Mouse (Mus musculus) ES-E14 (cell line): Measurements from ENCODE around the gene S100a7a. TPM values are rescaled to one million over a fixed set of nuclear protein-coding genes. Genes with fewer than 3 reads are reported as not detected.

Experiments used
- DNase-seq: peaks from one replicate; pipeline ENCODE4 v3.0.0-alpha.2; 2013; ENCODE audit warnings: low read depth, low spot score
- H3K27ac ChIP-seq: 2 replicates; pipeline ENCODE4 v1.5.1; 2012; ENCODE audit warnings: low read depth, mild to moderate bottlenecking, low read length, moderate library complexity, mixed read lengths; ENCODE audit not compliant: poor library complexity, insufficient read depth, severe bottlenecking
- H3K36me3 ChIP-seq: 2 replicates; pipeline ENCODE4 v1.6.1; 2012; ENCODE audit warnings: mild to moderate bottlenecking, low read length, moderate library complexity, mixed read lengths; ENCODE audit not compliant: control insufficient read depth, poor library complexity, insufficient read depth, severe bottlenecking
- H3K4me1 ChIP-seq, 2 experiments: fragments of 150-350 bp in 1 of 2; sonication (generic) in 1 of 2; 2 replicates each; pipeline ENCODE4 v1.6.1; 2012; ENCODE audit warnings: low read length in 2 of 2, mild to moderate bottlenecking in 1 of 2, mixed read lengths in 1 of 2; ENCODE audit not compliant: control insufficient read depth in 2 of 2, insufficient read depth in 2 of 2, poor library complexity in 1 of 2
- H3K4me3 ChIP-seq, 2 experiments: fragments of 150-350 bp in 1 of 2; sonication (generic) in 1 of 2; 2 replicates each; pipeline ENCODE4 v1.5.1; 2012; ENCODE audit warnings: low read length in 2 of 2, low read depth in 1 of 2, mild to moderate bottlenecking in 1 of 2, mixed read lengths in 1 of 2; ENCODE audit not compliant: insufficient read depth in 1 of 2, poor library complexity in 1 of 2, severe bottlenecking in 1 of 2
- H3K9ac ChIP-seq: 2 replicates; pipeline ENCODE4 v1.6.1; 2012; ENCODE audit warnings: low read depth, mild to moderate bottlenecking, low read length, mixed read lengths; ENCODE audit not compliant: poor library complexity, insufficient read depth, severe bottlenecking
- H3K9me3 ChIP-seq: fragments of 150-350 bp; sonication (generic); 2 replicates; pipeline ENCODE4 v1.6.1; 2012; ENCODE audit warnings: low read depth, mild to moderate bottlenecking, low read length; ENCODE audit not compliant: control insufficient read depth, insufficient read depth
- CHD2 ChIP-seq: IDR thresholded peaks from 2 replicates; pipeline ENCODE4 v1.6.1; 2014; ENCODE audit warnings: mild to moderate bottlenecking, low read depth, low read length, inconsistent platforms
- HCFC1 ChIP-seq: IDR thresholded peaks from 2 replicates; pipeline ENCODE4 v1.6.1; 2012; ENCODE audit warnings: low read length, inconsistent platforms, borderline replicate concordance; ENCODE audit not compliant: insufficient read depth
- MAFK ChIP-seq: IDR thresholded peaks from 2 replicates; pipeline ENCODE4 v1.6.1; 2014; ENCODE audit warnings: mild to moderate bottlenecking, low read depth, low read length, inconsistent platforms; ENCODE audit not compliant: insufficient read depth
- ZC3H11A ChIP-seq: IDR thresholded peaks from 2 replicates; pipeline ENCODE4 v1.6.1; 2012; ENCODE audit warnings: low read depth, mild to moderate bottlenecking, inconsistent platforms, low read length, borderline replicate concordance
- ZNF384 ChIP-seq: IDR thresholded peaks from 2 replicates; pipeline ENCODE4 v1.6.1; 2012; ENCODE audit warnings: low read depth, low read length, inconsistent platforms
- in situ Hi-C, 2 experiments: fragments of 600-800 bp; cut with MboI; formaldehyde crosslinking; loops; one replicate each; pipeline ENCODE4 v1.15.1; 2025; ENCODE audit warnings: low sequenced_read_pairs in 2 of 2, inconsistent platforms in 1 of 2; ENCODE audit not compliant: unreplicated experiment in 2 of 2
- total RNA-seq: library from RNA; depleted of rRNA; stranded (reverse); fragments of 300-350 nt; gene quantifications from 2 replicates; pipeline ENCODE4 v1.2.3, GENCODE M21; 2012

The S100a7a gene
- total RNA-seq, 1 experiment, result 1.1 TPM

- Histone ChIP-seq H3K4me1 (no peaks in the 10 kb centered on the region), H3K4me3 (no peak overlapping the region), H3K36me3 (no peaks in the 10 kb centered on the region), H3K9me3 (no peaks in the 10 kb centered on the region), H3K9ac (no peak overlapping the region), H3K27ac (no peak overlapping the region)
- in situ Hi-C loops, result no loop called here
- DNase-seq, result peak; percentile 28
- TF ChIP-seq ZC3H11A (0 out of 2 replicates have a peak, but pooled peaks have one; percentile 25), CHD2 (no peak), MAFK (no peak), ZNF384 (no peak)
Measured at GRCm38 (mm10) chr3:90664219-90664618, 10.4 kb downstream of the S100a7a start.

DNA sequence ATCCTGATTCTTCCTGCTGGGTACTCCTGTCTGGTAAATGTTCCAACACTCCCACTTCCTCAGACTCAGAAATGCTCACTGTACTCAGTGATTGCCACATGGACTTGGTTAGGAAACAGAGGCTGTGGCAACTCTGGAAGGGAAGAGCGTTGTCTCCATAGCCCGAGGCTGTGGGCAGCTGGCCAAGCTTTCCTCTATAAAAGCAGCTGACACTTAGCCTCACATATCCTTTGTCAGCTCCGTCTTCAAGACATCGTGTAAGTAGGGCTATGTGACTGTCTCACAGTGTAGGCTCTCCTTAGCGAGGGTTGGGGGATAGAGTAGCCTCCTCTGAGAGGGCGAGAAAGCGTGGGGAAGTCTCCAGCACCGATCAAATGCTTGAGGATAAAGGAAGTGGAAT is 15.0 kb downstream of the S100a7a start, which contains the start of gene S100a8:
S100a8 (plus strand) TSS at position 133 of the 400 bp plus-strand sequence.
- Histone ChIP-seq H3K27ac (no peak within 1 kb of the TSS), H3K4me3 (no peak within 1 kb of the TSS), H3K9ac (no peak within 1 kb of the TSS), H3K36me3 (no peaks in the 10 kb centered on the region), H3K4me1 (no peaks in the 10 kb centered on the region), H3K9me3 (no peaks in the 10 kb centered on the region)
- in situ Hi-C loops, result no loop called here
- DNase-seq, result no peak
- TF ChIP-seq HCFC1, result no peak

- Histone ChIP-seq H3K27ac (no peak overlapping the region), H3K9me3 (no peaks in the 10 kb centered on the region), H3K4me3 (no peak overlapping the region), H3K4me1 (no peaks in the 10 kb centered on the region), H3K9ac (no peak overlapping the region), H3K36me3 (no peaks in the 10 kb centered on the region)
- no peak for DNase-seq
- TF ChIP-seq CHD2, result no peak
- no peak for TF ChIP-seq ZNF384
- no peak for TF ChIP-seq ZC3H11A
- TF ChIP-seq HCFC1, result no peak
- TF ChIP-seq MAFK, result no peak
- in situ Hi-C loops, result no loop called here
Measured at GRCm38 (mm10) chr3:90678656-90679055, 24.8 kb downstream of the S100a7a start.

DNA sequence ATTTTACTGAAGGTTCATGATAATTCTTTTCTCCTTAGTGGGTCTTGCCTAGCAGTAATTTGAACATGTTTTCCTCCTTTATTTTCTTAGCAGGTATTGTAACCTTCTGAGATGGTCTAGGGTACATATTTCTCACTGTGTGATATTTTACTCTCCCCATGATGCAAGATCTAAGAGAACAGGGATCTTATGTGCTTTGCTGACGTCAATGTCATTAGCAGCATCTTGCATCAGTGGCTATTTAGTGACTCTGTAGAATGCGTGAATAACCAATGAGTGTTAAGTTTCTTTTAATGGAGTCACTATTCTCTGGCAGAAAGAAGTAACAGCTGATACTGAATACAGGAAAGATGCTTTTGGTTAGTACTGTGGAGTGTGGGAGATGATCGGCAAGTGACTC is 30.1 kb downstream of the S100a7a start:
- H3K9ac ChIP-seq, result no peak overlapping the region
- no peak for DNase-seq

DNA sequence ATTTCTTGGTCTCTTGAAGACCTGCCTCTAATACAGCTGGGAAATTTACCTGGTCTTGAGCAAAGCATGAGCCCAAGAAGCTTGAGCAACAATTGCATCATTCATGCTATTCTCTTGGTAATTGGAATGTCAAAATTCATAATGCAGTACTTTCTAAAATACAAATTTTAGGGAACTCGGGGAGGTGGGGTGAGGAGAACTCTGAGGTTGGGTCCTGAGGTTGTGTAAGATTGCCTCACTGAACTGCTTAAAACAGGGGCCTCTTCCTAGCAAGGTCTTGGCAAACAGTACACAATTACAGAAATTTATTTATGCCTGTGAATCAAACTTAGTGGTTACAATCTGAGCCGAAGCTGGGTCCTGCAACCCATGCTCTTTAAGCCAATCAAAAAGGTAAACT is 33.0 kb downstream of the S100a7a start:
- no peak for DNase-seq
- no peaks in the 10 kb centered on the region for H3K9me3 ChIP-seq
- H3K4me1 ChIP-seq, result no peaks in the 10 kb centered on the region
- no peak overlapping the region for H3K9ac ChIP-seq
- H3K27ac ChIP-seq, result no peak overlapping the region
- H3K36me3 ChIP-seq, result no peaks in the 10 kb centered on the region
- TF ChIP-seq ZNF384 (no peak), HCFC1 (no peak), CHD2 (no peak), MAFK (no peak), ZC3H11A (no peak)
- in situ Hi-C loops, result no loop called here
- H3K4me3 ChIP-seq, result no peak overlapping the region

More for the DNA sequence above, 30.1 kb downstream of the S100a7a start:
- no peak overlapping the region for H3K4me3 ChIP-seq
- TF ChIP-seq HCFC1, result no peak
- TF ChIP-seq CHD2, result no peak
- no peak for TF ChIP-seq ZC3H11A
- TF ChIP-seq ZNF384, result no peak
- TF ChIP-seq MAFK, result no peak
- H3K9me3 ChIP-seq, result no peaks in the 10 kb centered on the region
- in situ Hi-C loops, result no loop called here
- no peaks in the 10 kb centered on the region for H3K36me3 ChIP-seq
- H3K4me1 ChIP-seq, result no peaks in the 10 kb centered on the region
- H3K27ac ChIP-seq, result no peak overlapping the region
